Mouse (Mus musculus): ENCODE data around the gene Ubash3a. TPM values are rescaled to one million over a fixed set of nuclear protein-coding genes. Genes with fewer than 3 reads are reported as not detected.
"Not testable (repeated sequence)": the region's sequence is repeated elsewhere in the genome, so short reads cannot be mapped to it uniquely, and the experiment has no call there.

Gene Ubash3a
- total RNA-seq, 2 experiments from 2014 or later: 0.38 to 0.91 TPM

GRCm38 (mm10) chr17:31259145-31259544 is 51.5 kb downstream of the Ubash3a start:
- no peak for DNase-seq (ENCODE audit: extremely low spot score in 1 of 2, low spot score in 1 of 2)

DNA sequence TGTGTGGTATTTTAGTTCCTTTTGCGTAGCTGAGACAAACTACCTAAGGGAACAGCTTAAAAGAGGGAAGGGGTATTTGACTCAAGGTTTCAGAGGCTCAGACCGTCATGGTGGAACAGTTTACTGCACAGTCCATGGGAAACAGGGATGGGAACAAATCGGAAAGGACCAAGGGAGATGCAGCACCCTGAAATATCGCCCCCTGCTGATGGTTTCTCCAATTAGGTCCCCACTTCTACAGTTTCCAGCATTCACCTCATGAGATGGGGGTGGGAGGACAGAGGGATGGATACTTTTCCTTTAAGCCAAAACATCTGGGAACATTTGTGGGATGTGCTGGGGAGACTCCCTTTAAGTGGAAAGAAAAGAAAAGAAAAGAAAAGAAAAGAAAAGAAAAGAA is 52.2 kb downstream of the Ubash3a start:
- no peak for DNase-seq (ENCODE audit: extremely low spot score in 1 of 2, low spot score in 1 of 2)

GRCm38 (mm10) chr17:31260430-31260829 is 52.8 kb downstream of the Ubash3a start:
- DNase-seq (ENCODE audit: extremely low spot score in 1 of 2, low spot score in 1 of 2): no peak

GRCm38 (mm10) chr17:31261352-31261751 is 53.7 kb downstream of the Ubash3a start:
- no peak for DNase-seq (ENCODE audit: extremely low spot score in 1 of 2, low spot score in 1 of 2)

DNA sequence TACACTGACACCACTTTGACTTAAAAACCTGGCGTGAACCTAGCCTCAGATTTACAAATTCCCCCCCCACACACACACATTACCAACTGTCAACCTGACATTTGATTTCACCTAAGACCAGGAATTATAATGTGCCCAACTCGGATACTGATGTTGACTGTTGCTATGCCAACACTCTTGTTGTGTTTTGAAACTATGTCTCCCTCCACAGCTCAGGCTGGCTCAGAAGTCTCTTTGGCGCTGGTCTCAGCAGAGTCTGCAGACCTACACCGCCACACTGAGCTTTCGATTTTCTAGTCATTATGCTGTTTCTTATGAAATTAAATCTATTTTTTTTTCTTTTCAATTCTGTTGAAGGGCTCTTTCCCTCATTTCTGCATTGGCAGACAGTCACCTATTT is 55.0 kb downstream of the Ubash3a start:
- DNase-seq (ENCODE audit: extremely low spot score in 1 of 2, low spot score in 1 of 2): peak in 1 of 2 experiments; percentile 5

GRCm38 (mm10) chr17:31263770-31264169 is 56.1 kb downstream of the Ubash3a start:
- peak in 1 of 2 experiments; percentile 6 for DNase-seq (ENCODE audit: extremely low spot score in 1 of 2, low spot score in 1 of 2)

DNA sequence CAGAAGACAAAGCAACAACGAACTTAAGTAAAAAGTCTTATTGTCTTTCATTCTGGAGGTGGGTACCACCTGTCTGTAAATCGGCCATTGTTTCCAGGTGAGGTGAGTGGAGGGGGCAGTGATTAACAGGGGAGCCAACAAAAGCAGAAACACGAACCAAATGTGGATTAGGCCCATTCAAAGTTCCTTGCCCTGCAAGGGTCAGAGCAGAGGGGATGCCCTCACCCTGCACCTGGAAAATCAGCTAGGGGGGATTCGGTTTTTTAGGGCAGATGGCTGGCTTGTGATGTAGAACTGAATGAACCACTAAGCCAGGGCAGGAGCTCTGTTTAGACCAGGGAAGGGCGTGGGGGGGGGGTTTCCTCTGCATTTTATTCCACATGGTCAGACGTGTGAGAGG is 56.7 kb downstream of the Ubash3a start:
- no peak for DNase-seq (ENCODE audit: extremely low spot score in 1 of 2, low spot score in 1 of 2)

DNA sequence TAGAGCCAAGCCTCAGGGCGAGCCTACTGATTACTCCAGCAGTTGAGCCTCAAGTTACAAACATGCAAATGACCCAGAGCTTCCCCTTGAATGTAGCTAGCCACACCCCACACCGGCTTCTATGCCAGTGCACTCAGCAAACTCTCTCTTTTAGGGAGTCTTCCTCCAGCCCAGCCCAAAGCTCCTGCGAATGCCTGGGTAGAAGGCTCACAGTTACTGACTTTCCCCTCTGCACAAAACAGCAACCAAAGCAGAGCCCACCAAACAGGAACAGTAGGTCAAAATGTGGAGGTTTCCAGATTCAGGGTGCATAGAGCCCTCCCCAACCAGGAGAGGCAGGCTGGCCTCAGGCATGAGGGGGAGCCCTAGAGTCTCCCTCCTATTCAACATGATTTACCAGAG is 57.5 kb downstream of the Ubash3a start:
- peak in 1 of 2 experiments; percentile 5 for DNase-seq (ENCODE audit: extremely low spot score in 1 of 2, low spot score in 1 of 2)

DNA sequence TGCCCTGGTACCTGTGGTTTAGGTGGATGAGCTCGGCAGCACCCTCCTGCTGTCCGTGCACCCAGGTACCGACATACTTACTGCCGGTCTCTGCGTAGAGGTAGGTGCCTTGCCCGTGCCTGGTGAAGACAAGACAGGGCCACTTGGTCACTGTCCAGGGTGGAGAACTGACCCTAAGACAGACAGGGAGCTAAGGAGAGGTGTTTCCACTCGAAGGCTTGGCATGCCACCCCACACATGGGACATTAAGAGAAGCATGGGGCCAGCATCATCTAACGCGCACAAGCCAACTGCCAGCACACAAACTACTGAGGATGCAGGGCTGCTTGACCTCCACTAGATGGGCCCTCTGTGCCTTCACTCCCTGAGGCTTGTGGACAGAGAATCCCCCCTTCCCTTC is 58.2 kb downstream of the Ubash3a start:
- DNase-seq (ENCODE audit: extremely low spot score in 1 of 2, low spot score in 1 of 2): peak in 1 of 2 experiments; percentile 9

GRCm38 (mm10) chr17:31266321-31266950 is 58.8 kb downstream of the Ubash3a start:
- no peak for DNase-seq (ENCODE audit: extremely low spot score in 1 of 2, low spot score in 1 of 2)

DNA sequence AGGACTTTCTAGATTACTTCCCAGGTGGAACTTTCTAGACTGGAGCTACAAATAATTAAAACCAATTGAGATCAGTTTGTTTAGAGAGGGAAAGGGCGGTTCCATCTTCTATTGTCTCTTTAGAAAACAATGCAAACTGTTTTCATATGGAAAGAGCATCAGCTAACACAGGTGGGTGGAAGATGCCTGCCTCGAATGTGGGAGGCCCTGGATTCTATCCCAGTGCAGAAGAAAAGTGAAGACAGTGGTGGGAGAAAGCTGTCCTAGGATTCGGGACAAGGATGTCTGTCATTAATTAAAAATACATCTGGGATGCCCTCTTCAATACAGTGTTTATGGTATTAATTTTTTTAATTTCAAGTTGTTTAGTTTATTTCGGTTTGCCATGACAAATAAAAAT is 59.5 kb downstream of the Ubash3a start:
- no peak for DNase-seq (ENCODE audit: extremely low spot score in 1 of 2, low spot score in 1 of 2)

- DNase-seq (ENCODE audit: extremely low spot score in 1 of 2, low spot score in 1 of 2): no peak
These were observed 59.9 kb downstream of the Ubash3a start for GRCm38 (mm10) chr17:31267603-31268002.

DNA sequence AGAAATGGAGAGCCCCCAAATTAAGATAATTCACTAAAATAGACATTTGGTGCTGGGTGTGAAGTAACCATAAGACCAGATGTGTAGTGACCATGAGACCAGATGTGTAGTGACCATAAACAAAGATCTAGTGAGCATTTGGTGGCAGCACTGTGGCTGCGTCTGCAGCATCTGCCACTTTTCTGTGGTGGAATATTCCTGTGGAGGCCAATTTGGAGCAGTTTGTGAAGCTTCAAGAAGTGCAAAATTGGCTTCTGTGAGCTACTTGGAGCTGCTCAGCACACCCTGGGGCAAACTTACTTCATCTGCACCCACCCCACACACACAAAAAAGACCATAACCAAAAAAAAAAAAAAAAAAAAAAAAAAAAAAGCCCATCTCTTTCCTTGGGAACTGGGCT is 60.3 kb downstream of the Ubash3a start:
- peak in 1 of 2 experiments; percentile 5 for DNase-seq (ENCODE audit: extremely low spot score in 1 of 2, low spot score in 1 of 2)

DNA sequence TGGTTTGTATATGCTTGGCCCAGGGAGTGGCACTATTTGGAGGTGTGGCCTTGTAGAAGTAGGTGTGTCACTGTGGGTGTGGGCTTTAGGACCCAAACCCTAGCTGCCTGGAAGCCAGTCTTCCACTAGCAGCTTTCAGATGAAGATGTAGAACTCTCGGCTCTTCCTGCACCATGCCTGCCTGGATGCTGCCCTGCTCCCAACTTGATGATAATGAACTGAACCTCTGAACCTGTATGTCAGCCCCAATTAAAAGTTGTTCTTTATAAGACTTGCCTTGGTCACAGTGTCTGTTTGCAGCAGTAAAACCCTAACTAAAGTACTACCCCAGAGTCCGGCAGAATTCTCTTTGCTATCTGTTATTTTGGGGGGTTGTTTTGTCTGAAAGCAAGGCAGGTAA is 62.1 kb downstream of the Ubash3a start:
- peak in 1 of 2 experiments; percentile 3 for DNase-seq (ENCODE audit: extremely low spot score in 1 of 2, low spot score in 1 of 2)

DNA sequence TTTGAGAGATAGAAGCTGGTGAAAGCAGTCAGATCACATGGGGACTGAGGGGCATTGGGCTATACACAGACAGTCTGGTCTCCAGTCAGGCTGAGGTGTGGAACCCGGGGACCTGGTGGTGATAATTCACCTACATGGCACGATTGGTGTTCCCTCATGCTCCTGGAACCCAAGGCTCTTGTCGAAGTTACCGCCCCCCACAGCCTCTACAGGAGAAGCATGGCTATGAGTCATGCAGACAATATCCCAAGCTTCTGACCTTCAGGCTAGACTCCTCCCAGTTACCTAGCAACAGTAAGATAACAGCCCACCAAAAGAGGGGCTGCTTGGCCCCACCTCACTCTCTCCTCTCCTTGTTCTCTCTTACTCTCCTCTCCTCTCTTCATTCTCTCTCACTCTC is 62.6 kb downstream of the Ubash3a start:
- DNase-seq (ENCODE audit: extremely low spot score in 1 of 2, low spot score in 1 of 2): peak in 1 of 2 experiments; percentile 2

- not testable (repeated sequence) for DNase-seq (ENCODE audit: extremely low spot score in 1 of 2, low spot score in 1 of 2)
These were observed 63.1 kb downstream of the Ubash3a start for GRCm38 (mm10) chr17:31270736-31271135.

- DNase-seq (ENCODE audit: extremely low spot score in 1 of 2, low spot score in 1 of 2): peak in 1 of 2 experiments; percentile 1
These were observed 63.6 kb downstream of the Ubash3a start for GRCm38 (mm10) chr17:31271136-31271851.

- peak in 1 of 2 experiments; percentile 1 for DNase-seq (ENCODE audit: extremely low spot score in 1 of 2, low spot score in 1 of 2)
These were observed 64.9 kb downstream of the Ubash3a start for GRCm38 (mm10) chr17:31272416-31273165.

DNA sequence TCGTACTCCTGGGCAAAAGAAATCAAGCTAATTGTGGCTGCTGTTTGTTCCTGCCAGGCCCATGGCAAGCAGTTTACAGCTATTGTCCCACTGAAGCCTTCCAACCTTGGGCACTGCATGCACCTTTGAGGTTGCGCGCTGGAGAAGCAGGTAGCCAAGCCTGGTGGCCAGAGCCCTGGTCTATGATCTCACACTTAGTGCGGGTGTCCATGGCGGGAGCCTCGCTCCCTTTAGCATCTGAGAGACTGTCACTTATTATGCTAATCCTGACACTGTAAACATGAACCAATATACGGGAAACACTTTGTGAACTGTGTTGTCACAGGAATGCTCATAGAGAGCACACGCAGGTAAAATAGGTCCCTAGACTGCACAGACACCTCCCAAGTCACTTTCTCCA is 66.0 kb downstream of the Ubash3a start:
- no peak for DNase-seq (ENCODE audit: extremely low spot score in 1 of 2, low spot score in 1 of 2)

- DNase-seq (ENCODE audit: extremely low spot score in 1 of 2, low spot score in 1 of 2): no peak
These were observed 67.5 kb downstream of the Ubash3a start for GRCm38 (mm10) chr17:31275181-31275580.

GRCm38 (mm10) chr17:31276207-31276921 is 68.7 kb downstream of the Ubash3a start:
- DNase-seq (ENCODE audit: extremely low spot score in 1 of 2, low spot score in 1 of 2): no peak

All from layer of hippocampus, postnatal 25 days (tissue).